Mouse (Mus musculus) limb, embryonic 11.5 days (tissue): ENCODE data around the gene Irgc1. TPM values are rescaled to one million over a fixed set of nuclear protein-coding genes. Genes with fewer than 3 reads are reported as not detected.

Experiments used
- ATAC-seq: fragments of 200-750 bp; cut with Nextera tagmentation; 2 replicates; pipeline ENCODE4 v1.8.0; 2017; ENCODE audit warnings: low read depth; ENCODE audit not compliant: insufficient number of reproducible peaks, low FRiP score, low TSS enrichment
- DNase-seq: peaks from one replicate; pipeline ENCODE4 v3.0.0-alpha.2; 2015; ENCODE audit warnings: low spot score
- H3K27ac ChIP-seq: fragments of 300-500 bp; sonication (generic); replicated peaks from 2 replicates; pipeline ENCODE4 v1.5.1; 2014; ENCODE audit warnings: low read depth, mild to moderate bottlenecking, low read length
- H3K27me3 ChIP-seq: fragments of 300-500 bp; sonication (generic); 2 replicates; pipeline ENCODE4 v1.6.1; 2014; ENCODE audit warnings: mild to moderate bottlenecking, low read length, mixed read lengths; ENCODE audit not compliant: control insufficient read depth, insufficient read depth
- H3K36me3 ChIP-seq: fragments of 300-500 bp; sonication (generic); 2 replicates; pipeline ENCODE4 v1.6.1; 2014; ENCODE audit warnings: mild to moderate bottlenecking, low read length, moderate library complexity, mixed read lengths; ENCODE audit not compliant: control insufficient read depth, insufficient read depth
- H3K4me1 ChIP-seq: fragments of 300-500 bp; sonication (generic); 2 replicates; pipeline ENCODE4 v1.6.1; 2014; ENCODE audit warnings: low read length, mixed read lengths; ENCODE audit not compliant: control insufficient read depth, insufficient read depth
- H3K4me2 ChIP-seq: fragments of 300-500 bp; sonication (generic); 2 replicates; pipeline ENCODE4 v1.6.1; 2014; ENCODE audit warnings: low read depth, mild to moderate bottlenecking, moderate library complexity; ENCODE audit not compliant: severe bottlenecking
- H3K4me3 ChIP-seq: fragments of 300-500 bp; sonication (generic); 2 replicates; pipeline ENCODE4 v1.5.1; 2014; ENCODE audit warnings: low read depth, low read length
- H3K9ac ChIP-seq: fragments of 300-500 bp; sonication (generic); 2 replicates; pipeline ENCODE4 v1.6.1; 2014; ENCODE audit warnings: mild to moderate bottlenecking, low read length
- H3K9me3 ChIP-seq: fragments of 300-500 bp; sonication (generic); 2 replicates; pipeline ENCODE4 v1.6.1; 2016; ENCODE audit warnings: low read length; ENCODE audit not compliant: control insufficient read depth
- WGBS: fragments of 180-500 bp; shearing (Covaris S2); extraction: QIAGEN DNeasy Blood & Tissue Kit; methylation state at CpG from one replicate; pipeline ENCODE4 v1.1.7; 2014; 5-methylcytosine and 5-hydroxymethylcytosine counted together
- polyA plus RNA-seq: library from polyadenylated mRNA; unstranded; fragments of >200 nt; fragmentation: Nextera tagmentation; extraction: Ambion mirVana; gene quantifications from 2 replicates; pipeline ENCODE4 v1.2.1, GENCODE M21; 2014

Irgc1 gene
- polyA plus RNA-seq, 1 experiment from 2014 or later: not detected

- ATAC-seq: no peak
- no peaks in the 10 kb centered on the region for H3K36me3 ChIP-seq
- no peaks in the 10 kb centered on the region for H3K9me3 ChIP-seq
- WGBS: 81% methylated on average over 6 of the region's 6 CpGs
- no peak overlapping the region for H3K9ac ChIP-seq
- DNase-seq: no peak
- no peak overlapping the region for H3K4me3 ChIP-seq
- no peaks in the 10 kb centered on the region for H3K4me1 ChIP-seq
- no peak overlapping the region for H3K27ac ChIP-seq
- H3K4me2 ChIP-seq: no peak overlapping the region
- no peaks in the 10 kb centered on the region for H3K27me3 ChIP-seq
These were observed 12.9 kb downstream of the Irgc1 start for GRCm38 (mm10) chr7:24439191-24439590.

GRCm38 (mm10) chr7:24437981-24438380 is 14.1 kb downstream of the Irgc1 start:
- Histone ChIP-seq H3K4me3 (no peak overlapping the region), H3K27ac (no peak overlapping the region), H3K9me3 (no peaks in the 10 kb centered on the region; the same call in 1 of the 2 replicates), H3K9ac (no peak overlapping the region), H3K4me2 (no peak overlapping the region), H3K27me3 (peaks cover 2% of the 10 kb centered on the region; the same call in 1 of the 2 replicates), H3K4me1 (no peaks in the 10 kb centered on the region), H3K36me3 (no peaks in the 10 kb centered on the region)
- ATAC-seq (no peak), DNase-seq (no peak)
- 80% methylated on average over 10 of the region's 10 CpGs for WGBS

- H3K4me1 ChIP-seq: no peaks in the 10 kb centered on the region
- no peak overlapping the region for H3K4me2 ChIP-seq
- ATAC-seq: no peak; the same call in 1 of the 2 replicates
- 61% methylated on average over 5 of the region's 5 CpGs for WGBS
- H3K36me3 ChIP-seq: no peaks in the 10 kb centered on the region
- peaks cover 11% of the 10 kb centered on the region for H3K27me3 ChIP-seq
- H3K4me3 ChIP-seq: no peak overlapping the region
- peaks cover 2% of the 10 kb centered on the region; the same call in 1 of the 2 replicates for H3K9me3 ChIP-seq
- DNase-seq: no peak
- no peak overlapping the region for H3K27ac ChIP-seq
- no peak overlapping the region for H3K9ac ChIP-seq
These were observed 16.8 kb downstream of the Irgc1 start for GRCm38 (mm10) chr7:24435305-24435704.

- H3K9me3 ChIP-seq: peaks cover 2% of the 10 kb centered on the region; the same call in 1 of the 2 replicates
These were observed 20.4 kb downstream of the Irgc1 start for GRCm38 (mm10) chr7:24431713-24432112.

GRCm38 (mm10) chr7:24430551-24431345 is 21.3 kb downstream of the Irgc1 start:
- Histone ChIP-seq H3K4me3 (no peak overlapping the region), H3K4me2 (no peak overlapping the region), H3K27me3 (peaks cover 11% of the 10 kb centered on the region), H3K27ac (no peak overlapping the region), H3K36me3 (no peaks in the 10 kb centered on the region), H3K4me1 (no peaks in the 10 kb centered on the region), H3K9me3 (peaks cover 2% of the 10 kb centered on the region; the same call in 1 of the 2 replicates), H3K9ac (no peak overlapping the region)
- 95% methylated on average over 15 of the region's 15 CpGs for WGBS
- no peak for DNase-seq
- no peak for ATAC-seq

More at GRCm38 (mm10) chr7:24431713-24432112, 20.4 kb downstream of the Irgc1 start:
- Histone ChIP-seq H3K27me3 (peaks cover 11% of the 10 kb centered on the region), H3K9ac (no peak overlapping the region), H3K36me3 (no peaks in the 10 kb centered on the region), H3K4me3 (no peak overlapping the region), H3K4me2 (no peak overlapping the region), H3K4me1 (no peaks in the 10 kb centered on the region), H3K27ac (no peak overlapping the region)
- ATAC-seq (no peak), DNase-seq (no peak)
- WGBS: 57% methylated on average over 11 of the region's 11 CpGs

GRCm38 (mm10) chr7:24429413-24430112 is 22.5 kb downstream of the Irgc1 start:
- Histone ChIP-seq H3K9me3 (peaks cover 2% of the 10 kb centered on the region; the same call in 1 of the 2 replicates), H3K4me1 (no peaks in the 10 kb centered on the region)
- WGBS: 78% methylated on average over 16 of the region's 16 CpGs

GRCm38 (mm10) chr7:24428725-24429124 is 23.4 kb downstream of the Irgc1 start:
- Histone ChIP-seq H3K4me3 (no peak overlapping the region), H3K36me3 (no peaks in the 10 kb centered on the region), H3K4me1 (no peaks in the 10 kb centered on the region), H3K27me3 (peaks cover 11% of the 10 kb centered on the region), H3K9ac (no peak overlapping the region), H3K4me2 (no peak overlapping the region), H3K27ac (no peak overlapping the region), H3K9me3 (peaks cover 2% of the 10 kb centered on the region; the same call in 1 of the 2 replicates)
- DNase-seq (no peak), ATAC-seq (no peak)
- 90% methylated on average over 5 of the region's 5 CpGs for WGBS

More at GRCm38 (mm10) chr7:24429413-24430112, 22.5 kb downstream of the Irgc1 start:
- H3K36me3 ChIP-seq: no peaks in the 10 kb centered on the region
- no peak overlapping the region for H3K9ac ChIP-seq
- ATAC-seq (no peak), DNase-seq (no peak)
- H3K27me3 ChIP-seq: peaks cover 11% of the 10 kb centered on the region
- H3K27ac ChIP-seq: no peak overlapping the region
- no peak overlapping the region for H3K4me2 ChIP-seq
- H3K4me3 ChIP-seq: no peak overlapping the region

GRCm38 (mm10) chr7:24427168-24427567 is 24.9 kb downstream of the Irgc1 start:
- no peaks in the 10 kb centered on the region for H3K9me3 ChIP-seq
- H3K36me3 ChIP-seq: peaks cover 3% of the 10 kb centered on the region; the same call in 1 of the 2 replicates
- DNase-seq (no peak), ATAC-seq (no peak)
- no peak overlapping the region for H3K4me3 ChIP-seq
- no peak overlapping the region for H3K27ac ChIP-seq
- peaks cover under 1% of the 10 kb centered on the region; the same call in 1 of the 2 replicates for H3K27me3 ChIP-seq
- H3K9ac ChIP-seq: no peak overlapping the region
- 99% methylated on average over 8 of the region's 8 CpGs for WGBS
- no peak overlapping the region for H3K4me2 ChIP-seq
- H3K4me1 ChIP-seq: no peaks in the 10 kb centered on the region
